Mouse (Mus musculus): ENCODE measurements around the gene Cdh16. TPM values are rescaled to one million over a fixed set of nuclear protein-coding genes. Genes with fewer than 3 reads are reported as not detected.

The Cdh16 gene
- polyA plus RNA-seq, 1 experiment from 2014 or later: 2.1 TPM

DNA sequence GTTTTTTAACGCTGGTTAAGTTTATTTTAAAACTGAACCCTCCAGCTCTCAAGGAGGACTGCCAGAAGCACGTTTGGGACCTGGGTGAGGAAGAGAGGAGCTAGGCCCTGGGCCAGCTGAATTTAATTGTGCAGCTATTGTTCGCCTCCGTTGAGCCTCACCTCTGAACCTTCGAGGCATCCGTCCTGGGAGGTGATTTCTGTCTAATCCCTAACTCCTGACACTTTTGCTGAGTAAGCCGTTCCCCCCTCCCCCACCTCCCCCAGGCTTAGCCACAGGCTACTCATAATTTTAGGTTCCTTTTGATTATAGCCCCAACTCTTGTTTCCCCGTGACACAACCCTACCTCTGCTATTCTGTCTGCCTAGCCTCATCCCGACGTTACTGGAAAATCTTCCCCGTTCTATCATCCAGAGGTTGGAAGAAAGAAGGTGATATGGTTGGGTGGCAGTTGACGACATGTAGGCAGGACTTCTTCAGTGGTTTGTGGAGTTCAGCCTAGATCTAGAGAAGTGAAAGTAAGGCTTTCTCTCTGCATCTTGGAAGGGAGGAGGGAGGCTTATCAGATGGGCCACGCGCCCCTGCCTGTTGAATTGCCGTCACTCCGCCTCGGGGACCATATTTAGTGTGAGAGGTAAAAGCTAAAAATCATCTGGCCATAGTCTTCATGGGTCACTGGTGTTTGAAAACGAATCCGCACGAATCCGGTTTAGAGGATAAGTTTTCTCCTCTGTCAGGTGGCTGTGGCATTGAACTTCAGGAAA lies 28.2 kb downstream of the Cdh16 start:
- ATAC-seq (ENCODE audit: low read depth): no peak
- Histone ChIP-seq H3K9me3 (ENCODE audit: control insufficient read depth, low read length) (no peaks in the 10 kb centered on the region), H3K4me2 (ENCODE audit: low read depth, low read length) (no peak overlapping the region)

DNA sequence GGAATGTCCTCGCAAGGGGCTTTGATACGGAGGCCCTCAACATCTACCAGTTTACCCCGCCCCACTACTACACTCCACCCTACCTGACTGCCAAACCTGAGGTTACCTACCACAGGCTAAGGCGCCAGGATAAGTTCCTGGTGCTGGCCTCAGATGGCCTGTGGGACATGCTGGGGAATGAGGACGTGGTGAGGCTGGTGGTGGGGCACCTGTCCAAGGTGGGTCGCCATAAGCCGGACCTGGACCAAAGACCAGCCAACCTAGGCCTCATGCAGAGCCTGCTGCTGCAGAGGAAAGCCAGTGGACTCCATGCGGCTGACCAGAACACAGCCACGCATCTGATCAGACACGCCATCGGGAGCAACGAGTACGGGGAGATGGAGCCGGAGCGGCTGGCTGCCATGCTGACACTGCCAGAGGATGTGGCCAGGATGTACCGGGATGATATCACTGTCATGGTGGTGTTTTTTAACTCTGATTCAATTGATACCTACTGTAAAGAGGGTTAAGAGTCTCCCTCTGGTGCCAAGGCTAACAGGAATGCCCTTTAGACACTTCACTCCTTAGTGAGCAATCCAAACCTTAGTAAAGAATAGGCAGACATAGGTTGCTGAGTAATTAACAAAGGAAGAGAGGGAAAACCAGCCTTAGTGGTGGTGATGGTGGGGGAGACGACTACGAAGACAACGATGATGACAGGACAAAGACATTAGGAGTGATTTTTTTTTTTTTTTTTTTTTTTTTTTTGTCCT lies 29.4 kb downstream of the Cdh16 start:
- no peaks in the 10 kb centered on the region for H3K9me3 ChIP-seq (ENCODE audit: control insufficient read depth, low read length)
- H3K27me3 ChIP-seq (replicated peaks; ENCODE audit: control insufficient read depth, insufficient read depth, low read length): no peaks in the 10 kb centered on the region
- peaks cover 6% of the 10 kb centered on the region for H3K4me1 ChIP-seq (ENCODE audit: control insufficient read depth, insufficient read depth, low read length)
- no peak overlapping the region for H3K27ac ChIP-seq (replicated peaks; ENCODE audit: low read depth, low read length)
- H3K4me3 ChIP-seq (ENCODE audit: low read depth, low read length): no peak overlapping the region
- H3K4me2 ChIP-seq (ENCODE audit: low read depth, low read length): no peak overlapping the region
- no peak overlapping the region for H3K9ac ChIP-seq (ENCODE audit: low read depth, low read length)
- DNase-seq (ENCODE audit: low spot score) (no peak), ATAC-seq (ENCODE audit: low read depth) (no peak)
- peaks cover 38% of the 10 kb centered on the region for H3K36me3 ChIP-seq (ENCODE audit: control insufficient read depth, insufficient read depth, low read length)
- 95% methylated on average over 17 of the region's 19 CpGs for WGBS

More for the DNA sequence above, 28.2 kb downstream of the Cdh16 start:
- peaks cover 6% of the 10 kb centered on the region for H3K4me1 ChIP-seq (ENCODE audit: control insufficient read depth, insufficient read depth, low read length)
- H3K27me3 ChIP-seq (replicated peaks; ENCODE audit: control insufficient read depth, insufficient read depth, low read length): no peaks in the 10 kb centered on the region
- no peak for DNase-seq (ENCODE audit: low spot score)
- peaks cover 38% of the 10 kb centered on the region for H3K36me3 ChIP-seq (ENCODE audit: control insufficient read depth, insufficient read depth, low read length)
- H3K27ac ChIP-seq (replicated peaks; ENCODE audit: low read depth, low read length): no peak overlapping the region
- 78% methylated on average over 21 of the region's 21 CpGs for WGBS
- no peak overlapping the region for H3K9ac ChIP-seq (ENCODE audit: low read depth, low read length)
- no peak overlapping the region for H3K4me3 ChIP-seq (ENCODE audit: low read depth, low read length)

DNA sequence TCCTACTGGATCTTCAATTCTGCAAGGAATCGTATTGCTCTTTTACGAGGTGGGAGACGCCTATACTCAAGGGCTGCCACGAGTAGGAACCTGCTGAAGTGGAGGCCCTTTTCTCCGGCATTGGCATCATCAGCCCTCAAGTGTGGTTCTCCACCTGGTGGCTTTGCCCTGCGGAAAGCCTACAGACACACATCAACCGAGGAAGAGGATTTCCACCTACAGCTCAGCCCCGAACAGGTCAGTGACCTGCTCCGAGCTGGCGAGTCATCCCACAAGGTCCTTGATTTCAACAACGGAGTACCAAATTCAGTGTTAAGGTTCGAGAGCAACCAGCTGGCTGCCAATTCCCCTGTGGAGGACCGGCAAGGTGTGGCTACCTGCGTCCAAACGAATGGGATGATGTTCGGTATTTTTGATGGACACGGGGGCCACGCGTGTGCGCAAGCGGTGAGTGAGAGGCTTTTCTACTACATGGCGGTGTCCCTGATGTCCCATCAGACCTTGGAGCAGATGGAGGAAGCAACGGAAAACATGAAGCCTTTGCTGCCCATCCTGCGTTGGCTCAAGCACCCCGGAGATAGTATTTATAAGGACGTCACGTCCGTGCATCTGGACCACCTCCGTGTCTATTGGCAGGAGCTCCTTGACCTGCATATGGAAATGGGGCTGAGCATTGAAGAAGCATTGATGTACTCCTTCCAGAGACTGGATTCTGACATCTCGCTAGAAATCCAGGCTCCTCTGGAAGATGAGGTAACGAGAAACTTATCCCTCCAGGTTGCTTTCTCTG lies 30.5 kb downstream of the Cdh16 start:
- Histone ChIP-seq H3K9me3 (ENCODE audit: control insufficient read depth, low read length) (no peaks in the 10 kb centered on the region), H3K4me2 (ENCODE audit: low read depth, low read length) (no peak overlapping the region), H3K4me1 (ENCODE audit: control insufficient read depth, insufficient read depth, low read length) (peaks cover 6% of the 10 kb centered on the region), H3K27ac (replicated peaks; ENCODE audit: low read depth, low read length) (no peak overlapping the region), H3K27me3 (replicated peaks; ENCODE audit: control insufficient read depth, insufficient read depth, low read length) (no peaks in the 10 kb centered on the region), H3K4me3 (ENCODE audit: low read depth, low read length) (no peak overlapping the region), H3K36me3 (ENCODE audit: control insufficient read depth, insufficient read depth, low read length) (peaks cover 38% of the 10 kb centered on the region), H3K9ac (ENCODE audit: low read depth, low read length) (no peak overlapping the region)
- 94% methylated on average over 31 of the region's 31 CpGs for WGBS
- DNase-seq (ENCODE audit: low spot score) (no peak), ATAC-seq (ENCODE audit: low read depth) (no peak)

DNA sequence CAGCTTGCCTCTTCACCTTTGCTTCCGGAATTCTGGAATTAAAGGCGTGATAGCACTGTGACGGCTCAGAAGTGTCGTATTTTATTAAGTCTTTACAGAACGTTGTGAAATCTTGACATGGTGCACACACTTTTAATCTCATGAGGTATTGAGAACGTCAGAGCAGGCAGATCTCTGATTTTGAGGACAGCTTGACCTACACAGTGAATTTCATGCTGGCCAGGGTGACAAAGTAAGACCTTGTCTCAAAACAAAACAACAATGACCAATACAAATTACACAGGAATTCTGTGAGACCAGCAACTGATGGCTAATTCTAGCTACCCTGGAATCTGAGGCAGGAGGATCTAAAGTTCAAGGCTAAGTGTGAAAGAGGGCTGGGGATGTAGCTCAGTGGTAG lies 31.6 kb downstream of the Cdh16 start:
- Histone ChIP-seq H3K4me2 (ENCODE audit: low read depth, low read length) (peak overlapping the region; percentile 88; the same call in 1 of the 2 replicates), H3K9ac (ENCODE audit: low read depth, low read length) (peak overlapping the region; percentile 72; the same call in 1 of the 2 replicates), H3K4me3 (ENCODE audit: low read depth, low read length) (peak overlapping the region; percentile 65; the same call in 1 of the 2 replicates), H3K4me1 (ENCODE audit: control insufficient read depth, insufficient read depth, low read length) (peaks cover 6% of the 10 kb centered on the region), H3K9me3 (ENCODE audit: control insufficient read depth, low read length) (no peaks in the 10 kb centered on the region), H3K27me3 (replicated peaks; ENCODE audit: control insufficient read depth, insufficient read depth, low read length) (no peaks in the 10 kb centered on the region), H3K27ac (replicated peaks; ENCODE audit: low read depth, low read length) (no peak overlapping the region), H3K36me3 (ENCODE audit: control insufficient read depth, insufficient read depth, low read length) (peaks cover 38% of the 10 kb centered on the region)
- 64% methylated on average over 6 of the region's 6 CpGs for WGBS
- DNase-seq (ENCODE audit: low spot score): no peak
- no peak for ATAC-seq (ENCODE audit: low read depth)

DNA sequence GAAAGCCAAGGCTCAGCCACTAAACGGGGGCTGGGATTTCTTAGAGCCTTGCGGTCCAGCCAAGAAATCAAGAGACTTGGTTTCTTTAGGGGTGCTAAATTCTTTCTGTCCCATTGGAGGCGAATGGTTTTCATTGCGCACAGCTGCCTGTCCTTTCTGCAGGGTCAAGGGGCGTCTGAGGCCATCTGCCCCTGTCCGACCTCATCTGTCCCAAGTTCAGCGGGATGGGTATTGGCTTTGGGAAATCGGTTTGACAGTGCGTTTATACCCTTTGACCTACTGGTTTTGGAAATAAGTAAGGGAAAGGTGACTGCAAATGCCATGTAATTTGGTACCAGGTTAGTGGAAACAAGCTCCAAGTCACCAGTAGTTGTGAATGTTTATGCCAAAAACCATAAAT lies 32.3 kb downstream of the Cdh16 start:
- no peak for ATAC-seq (ENCODE audit: low read depth)
- Histone ChIP-seq H3K36me3 (ENCODE audit: control insufficient read depth, insufficient read depth, low read length) (peaks cover 35% of the 10 kb centered on the region), H3K9me3 (ENCODE audit: control insufficient read depth, low read length) (no peaks in the 10 kb centered on the region), H3K4me2 (ENCODE audit: low read depth, low read length) (peak overlapping the region; percentile 88), H3K4me3 (ENCODE audit: low read depth, low read length) (peak overlapping the region; percentile 65), H3K27ac (replicated peaks; ENCODE audit: low read depth, low read length) (no peak overlapping the region), H3K4me1 (ENCODE audit: control insufficient read depth, insufficient read depth, low read length) (peaks cover 6% of the 10 kb centered on the region), H3K9ac (ENCODE audit: low read depth, low read length) (peak overlapping the region; percentile 72), H3K27me3 (replicated peaks; ENCODE audit: control insufficient read depth, insufficient read depth, low read length) (no peaks in the 10 kb centered on the region)
- WGBS: under 1% methylated on average over 9 of the region's 9 CpGs
- no peak for DNase-seq (ENCODE audit: low spot score)

DNA sequence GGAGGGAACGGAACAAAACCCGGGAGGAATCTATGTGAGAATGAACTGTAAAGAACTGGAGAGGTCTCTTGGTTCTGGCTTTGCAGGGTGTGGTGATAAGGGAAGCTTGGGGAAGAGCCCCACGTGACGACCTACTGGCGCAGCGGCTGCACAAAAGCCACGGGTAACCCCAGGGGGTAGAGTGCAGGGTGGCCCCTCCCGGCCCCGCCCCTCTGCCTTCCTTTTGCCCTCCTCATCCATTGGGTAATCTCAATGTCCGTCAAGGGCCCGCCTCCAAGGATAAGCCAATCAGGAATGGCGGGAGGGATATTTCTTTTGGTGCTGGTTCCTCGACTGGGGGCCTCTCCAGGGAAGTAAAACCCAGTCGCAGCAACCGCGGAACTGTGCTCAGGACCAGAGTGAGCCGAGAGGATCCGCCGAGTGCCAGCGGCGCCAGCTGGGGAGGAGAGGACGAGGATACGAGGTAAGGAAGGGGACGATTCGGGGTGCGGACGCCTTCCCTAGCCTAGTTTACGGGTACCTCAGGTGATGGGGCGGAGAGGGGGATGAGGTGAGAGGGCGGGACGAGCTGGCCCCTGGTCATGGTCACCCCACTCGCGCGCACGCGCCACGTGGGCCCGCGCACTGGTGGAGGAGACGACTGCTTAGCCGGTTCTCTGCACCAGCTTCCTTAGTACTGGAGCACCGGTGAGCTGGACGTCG lies 32.9 kb downstream of the Cdh16 start, which contains the start of gene Pdp2:
Gene Pdp2, plus strand, starts transcription at position 319 of the 702 bp plus-strand sequence.
- under 1% methylated on average over 41 of the region's 44 CpGs for WGBS
- H3K4me3 ChIP-seq (ENCODE audit: low read depth, low read length): peak within 1 kb of the TSS; percentile 65
- ATAC-seq (ENCODE audit: low read depth) (peak; percentile 97), DNase-seq (ENCODE audit: low spot score) (peak; percentile 97)
- H3K9me3 ChIP-seq (ENCODE audit: control insufficient read depth, low read length): no peaks in the 10 kb centered on the region
- peak within 1 kb of the TSS; percentile 72 for H3K9ac ChIP-seq (ENCODE audit: low read depth, low read length)
- peaks cover 29% of the 10 kb centered on the region for H3K36me3 ChIP-seq (ENCODE audit: control insufficient read depth, insufficient read depth, low read length)
- H3K27me3 ChIP-seq (replicated peaks; ENCODE audit: control insufficient read depth, insufficient read depth, low read length): no peaks in the 10 kb centered on the region
- H3K4me2 ChIP-seq (ENCODE audit: low read depth, low read length): peak within 1 kb of the TSS; percentile 88
- peaks cover 6% of the 10 kb centered on the region for H3K4me1 ChIP-seq (ENCODE audit: control insufficient read depth, insufficient read depth, low read length)
- peak within 1 kb of the TSS; percentile 84 for H3K27ac ChIP-seq (replicated peaks; ENCODE audit: low read depth, low read length)

DNA sequence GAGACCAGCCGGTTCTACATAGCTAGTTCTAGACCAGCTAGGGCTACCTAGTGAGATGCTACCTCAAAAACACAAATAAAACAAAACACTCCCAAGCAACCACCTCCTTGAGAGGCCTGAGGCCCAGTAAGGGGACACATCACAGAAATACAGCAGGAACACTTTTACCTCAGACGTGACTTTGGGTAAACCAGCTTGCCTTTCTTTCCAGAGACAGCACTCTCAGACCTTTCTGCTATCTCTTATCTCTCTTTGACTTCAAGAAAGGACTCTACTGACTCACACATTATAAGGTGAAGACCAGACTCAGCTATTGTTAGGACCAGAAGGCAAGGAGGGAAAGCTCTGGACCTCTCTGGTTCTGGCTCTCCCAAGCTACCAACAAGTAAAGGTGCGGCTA lies 33.9 kb downstream of the Cdh16 start:
- no peaks in the 10 kb centered on the region for H3K9me3 ChIP-seq (ENCODE audit: control insufficient read depth, low read length)
- H3K27ac ChIP-seq (replicated peaks; ENCODE audit: low read depth, low read length): no peak overlapping the region
- DNase-seq (ENCODE audit: low spot score): no peak
- H3K4me2 ChIP-seq (ENCODE audit: low read depth, low read length): no peak overlapping the region
- peaks cover 6% of the 10 kb centered on the region for H3K4me1 ChIP-seq (ENCODE audit: control insufficient read depth, insufficient read depth, low read length)
- no peak overlapping the region for H3K9ac ChIP-seq (ENCODE audit: low read depth, low read length)
- H3K27me3 ChIP-seq (replicated peaks; ENCODE audit: control insufficient read depth, insufficient read depth, low read length): no peaks in the 10 kb centered on the region
- peaks cover 19% of the 10 kb centered on the region for H3K36me3 ChIP-seq (ENCODE audit: control insufficient read depth, insufficient read depth, low read length)
- WGBS: 89% methylated on average over 3 of the region's 3 CpGs
- no peak overlapping the region for H3K4me3 ChIP-seq (ENCODE audit: low read depth, low read length)
- ATAC-seq (ENCODE audit: low read depth): no peak

DNA sequence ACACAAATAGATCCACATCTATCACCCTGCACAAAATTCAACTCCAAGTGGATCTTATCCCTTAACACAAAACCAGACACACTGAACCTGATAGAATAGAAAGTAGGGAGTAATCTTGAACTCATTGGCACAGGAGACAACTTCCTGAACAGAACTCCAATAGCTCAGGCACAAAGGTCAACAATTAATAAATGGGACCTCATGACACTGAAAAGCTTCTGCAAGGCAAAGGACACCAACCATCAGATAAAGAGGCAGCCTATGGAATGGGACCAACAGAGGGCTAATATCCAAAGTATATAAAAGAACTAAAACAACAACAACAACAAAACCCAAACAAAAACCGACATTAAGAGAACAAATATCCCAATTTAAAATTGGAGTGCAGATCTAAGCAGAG lies 39.7 kb downstream of the Cdh16 start:
- WGBS: 68% methylated on average over 1 of the region's 1 CpGs
- no peaks in the 10 kb centered on the region for H3K36me3 ChIP-seq (ENCODE audit: control insufficient read depth, insufficient read depth, low read length)
- DNase-seq (ENCODE audit: low spot score) (no peak), ATAC-seq (ENCODE audit: low read depth) (no peak)
- H3K4me2 ChIP-seq (ENCODE audit: low read depth, low read length): no peak overlapping the region
- H3K27me3 ChIP-seq (replicated peaks; ENCODE audit: control insufficient read depth, insufficient read depth, low read length): no peaks in the 10 kb centered on the region
- 0 out of 2 replicates have a peak, but pooled peaks cover 5% of the 10 kb centered on the region for H3K9me3 ChIP-seq (ENCODE audit: control insufficient read depth, low read length)
- no peak overlapping the region for H3K4me3 ChIP-seq (ENCODE audit: low read depth, low read length)
- no peak overlapping the region for H3K27ac ChIP-seq (replicated peaks; ENCODE audit: low read depth, low read length)
- no peaks in the 10 kb centered on the region for H3K4me1 ChIP-seq (ENCODE audit: control insufficient read depth, insufficient read depth, low read length)
- H3K9ac ChIP-seq (ENCODE audit: low read depth, low read length): no peak overlapping the region
